Mouse (Mus musculus) cortical plate, adult 2 months (tissue): ENCODE measurements at regions not wholly inside any gene's neighbourhood (a gene's known extent, or its start where the extent isn't known, plus 50 kb on each side); places are given as distances from the start of the nearest gene placed in this dataset.

Experiments used
- H3K27ac ChIP-seq: fragments of 200-500 bp; 2 replicates; pipeline ENCODE4 v1.5.1; 2012; ENCODE audit warnings: low read length, control low read depth, inconsistent platforms; ENCODE audit not compliant: insufficient read depth
- H3K4me1 ChIP-seq: fragments of 200-500 bp; 2 replicates; pipeline ENCODE4 v1.6.1; 2011; ENCODE audit warnings: low read length; ENCODE audit not compliant: control insufficient read depth, insufficient read depth
- H3K4me3 ChIP-seq: fragments of 200-500 bp; 2 replicates; pipeline ENCODE4 v1.5.1; 2011; ENCODE audit warnings: mild to moderate bottlenecking, low read length, control low read depth; ENCODE audit not compliant: insufficient read depth
- CTCF ChIP-seq: fragments of 200-500 bp; IDR thresholded peaks from 2 replicates; pipeline ENCODE4 v1.5.1; 2011; ENCODE audit warnings: mild to moderate bottlenecking, control low read depth, low read length; ENCODE audit not compliant: insufficient read depth; ENCODE audit errors: extremely low read depth
- POLR2A ChIP-seq: fragments of 200-500 bp; IDR thresholded peaks from 2 replicates; pipeline ENCODE4 v1.6.1; 2011; ENCODE audit warnings: mild to moderate bottlenecking, low read length, control low read depth; ENCODE audit not compliant: insufficient read depth; ENCODE audit errors: extremely low read depth

- no peaks in the 10 kb centered on the region for H3K4me1 ChIP-seq
- no peak overlapping the region for H3K27ac ChIP-seq
- no peak overlapping the region for H3K4me3 ChIP-seq
- TF ChIP-seq CTCF (no peak), POLR2A (no peak)
Observed at GRCm38 (mm10) chr13:101061233-101062144, 228.3 kb upstream of the Slc30a5 start.

- Histone ChIP-seq H3K27ac (no peak overlapping the region), H3K4me3 (no peak overlapping the region), H3K4me1 (no peaks in the 10 kb centered on the region)
- TF ChIP-seq CTCF (no peak), POLR2A (no peak)
Observed at GRCm38 (mm10) chr13:101049511-101049910, 216.3 kb upstream of the Slc30a5 start.

DNA sequence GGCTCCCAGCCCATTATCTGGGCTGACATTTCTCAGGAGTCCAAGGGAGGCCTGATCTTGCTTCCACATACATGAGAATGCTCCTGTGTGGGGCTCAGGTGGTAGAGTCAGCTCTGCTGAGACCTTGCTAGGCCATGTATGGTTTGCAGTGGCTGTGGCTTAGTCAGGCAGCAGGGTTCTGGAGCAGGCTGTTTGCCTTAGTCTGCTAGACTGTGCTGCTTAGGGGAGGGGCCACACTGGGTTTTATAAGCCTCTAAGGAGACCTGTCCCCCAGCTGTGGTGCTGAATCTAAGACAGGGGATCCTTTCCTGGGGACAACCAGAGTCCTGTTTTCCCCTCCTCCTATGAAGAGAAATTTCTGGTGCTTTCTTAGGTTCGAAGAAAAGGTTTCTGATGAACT lies 199.4 kb upstream of the Slc30a5 start:
- TF ChIP-seq POLR2A = no peak
- TF ChIP-seq CTCF = no peak
- H3K27ac ChIP-seq = no peak overlapping the region
- no peaks in the 10 kb centered on the region for H3K4me1 ChIP-seq
- H3K4me3 ChIP-seq = no peak overlapping the region

- Histone ChIP-seq H3K27ac (no peak overlapping the region), H3K4me1 (no peaks in the 10 kb centered on the region), H3K4me3 (no peak overlapping the region)
- no peak for TF ChIP-seq POLR2A
- TF ChIP-seq CTCF = no peak
Observed at GRCm38 (mm10) chr13:101026043-101026442, 192.8 kb upstream of the Slc30a5 start.

GRCm38 (mm10) chr13:101025488-101025887 lies 192.3 kb upstream of the Slc30a5 start:
- Histone ChIP-seq H3K4me3 (no peak overlapping the region), H3K4me1 (no peaks in the 10 kb centered on the region), H3K27ac (no peak overlapping the region)
- TF ChIP-seq CTCF (no peak), POLR2A (no peak)

DNA sequence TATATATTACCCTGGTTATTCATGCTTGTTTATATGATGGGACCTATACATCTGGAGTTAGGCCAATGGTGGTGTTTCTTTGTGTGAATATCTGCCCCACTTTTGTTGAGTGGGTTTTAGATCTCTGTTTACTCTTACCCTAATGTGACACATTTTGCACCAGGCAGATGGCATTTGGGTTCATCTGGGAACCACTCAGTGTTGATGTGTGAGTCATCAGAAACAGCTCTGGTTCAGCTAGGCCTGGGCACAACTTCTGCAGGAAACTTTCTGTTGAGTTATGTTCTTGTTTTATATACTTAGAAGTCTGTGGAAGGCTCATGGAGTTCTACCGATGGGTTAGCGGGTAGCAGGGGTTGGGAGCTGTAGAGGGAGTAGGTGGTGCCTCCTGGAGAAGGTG lies 191.7 kb upstream of the Slc30a5 start:
- Histone ChIP-seq H3K4me3 (no peak overlapping the region), H3K27ac (no peak overlapping the region), H3K4me1 (no peaks in the 10 kb centered on the region)
- TF ChIP-seq CTCF (no peak), POLR2A (no peak)

DNA sequence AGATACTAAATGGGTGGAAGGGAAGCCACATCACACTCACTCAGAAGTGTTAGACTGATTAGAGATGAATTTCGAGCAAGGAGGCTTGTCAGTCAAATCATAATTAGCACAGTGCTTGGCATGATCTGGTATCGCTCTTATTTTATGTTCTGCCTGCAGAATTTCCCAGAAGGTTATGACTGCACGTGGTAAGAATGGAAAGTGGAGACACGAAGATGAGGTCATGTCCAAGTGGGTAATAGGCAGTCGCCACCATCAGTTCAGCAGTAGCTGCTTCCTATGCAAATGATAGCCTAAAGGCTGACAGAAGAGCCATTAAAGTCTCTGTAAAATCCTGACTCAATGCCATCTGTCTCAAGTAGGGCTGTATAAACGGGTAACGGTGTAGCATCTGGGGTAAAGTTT lies 186.0 kb upstream of the Slc30a5 start:
- no peak for TF ChIP-seq POLR2A
- no peak for TF ChIP-seq CTCF
- no peak overlapping the region for H3K27ac ChIP-seq
- H3K4me1 ChIP-seq = no peaks in the 10 kb centered on the region
- H3K4me3 ChIP-seq = no peak overlapping the region

DNA sequence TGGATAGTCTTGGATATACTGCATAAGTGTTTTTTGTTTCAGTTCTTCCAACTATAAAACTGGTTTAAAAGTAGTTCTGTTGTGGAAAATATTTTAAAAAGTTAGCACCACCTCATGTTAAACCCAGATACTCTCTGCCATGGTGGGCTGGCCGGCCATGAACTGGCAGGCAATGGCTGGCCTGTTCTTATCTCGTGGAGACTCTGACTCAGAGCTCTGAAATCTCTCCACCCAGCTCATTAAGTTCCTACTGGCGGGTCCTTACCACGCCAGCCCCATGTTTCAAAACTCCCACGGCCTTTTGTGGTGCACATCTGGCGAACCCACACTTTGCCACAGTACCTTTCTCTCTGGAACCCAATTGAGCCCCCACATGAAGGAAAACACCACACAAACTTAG lies 183.8 kb upstream of the Slc30a5 start:
- TF ChIP-seq POLR2A = no peak
- TF ChIP-seq CTCF = no peak
- no peak overlapping the region for H3K4me3 ChIP-seq
- H3K4me1 ChIP-seq = no peaks in the 10 kb centered on the region
- no peak overlapping the region for H3K27ac ChIP-seq

DNA sequence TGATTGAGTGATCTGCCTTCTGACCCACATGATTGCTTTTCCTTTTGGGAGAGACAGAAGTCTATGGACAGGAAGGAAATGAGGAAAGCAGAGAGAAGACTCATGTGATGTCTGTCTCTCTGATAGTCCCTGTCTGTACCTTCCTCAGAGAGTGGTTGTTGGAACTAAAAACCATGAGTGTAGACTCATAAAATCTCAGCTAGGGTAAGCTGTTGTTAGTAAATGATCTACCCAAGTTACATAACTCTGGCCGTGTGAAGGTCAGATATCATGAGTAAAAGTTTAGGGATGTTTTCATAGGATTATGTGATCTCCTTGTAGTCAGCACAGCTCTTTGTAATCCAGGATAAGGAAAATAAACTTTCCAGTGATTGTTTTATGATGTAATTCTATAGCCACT lies 183.0 kb upstream of the Slc30a5 start:
- Histone ChIP-seq H3K4me1 (no peaks in the 10 kb centered on the region), H3K4me3 (no peak overlapping the region), H3K27ac (no peak overlapping the region)
- TF ChIP-seq CTCF (no peak), POLR2A (no peak)

- no peaks in the 10 kb centered on the region for H3K4me1 ChIP-seq
- TF ChIP-seq CTCF (no peak), POLR2A (no peak)
- H3K4me3 ChIP-seq = no peak overlapping the region
- H3K27ac ChIP-seq = no peak overlapping the region
Observed at GRCm38 (mm10) chr13:101015435-101015834, 182.2 kb upstream of the Slc30a5 start.
